Mouse (Mus musculus): ENCODE data around the gene Klf13.

Gene Klf13

GRCm38 (mm10) chr7:63879583-63879982, 59.1 kb downstream of the Klf13 start:
- DNase-seq: peak; percentile 46

- no peak for DNase-seq
Measured at GRCm38 (mm10) chr7:63877610-63878009, 61.1 kb downstream of the Klf13 start.

GRCm38 (mm10) chr7:63876640-63877039, 62.1 kb downstream of the Klf13 start:
- no peak for DNase-seq

- DNase-seq: no peak
Measured at GRCm38 (mm10) chr7:63875686-63876085, 63.0 kb downstream of the Klf13 start.

GRCm38 (mm10) chr7:63873880-63874279, 64.8 kb downstream of the Klf13 start:
- no peak for DNase-seq

GRCm38 (mm10) chr7:63871698-63872097, 67.0 kb downstream of the Klf13 start:
- DNase-seq: no peak

GRCm38 (mm10) chr7:63868356-63868918, 70.3 kb downstream of the Klf13 start:
- no peak for DNase-seq

GRCm38 (mm10) chr7:63865911-63866310, 72.8 kb downstream of the Klf13 start:
- no peak for DNase-seq

- DNase-seq: no peak
Measured at GRCm38 (mm10) chr7:63863046-63863445, 75.7 kb downstream of the Klf13 start.

- DNase-seq: no peak
Measured at GRCm38 (mm10) chr7:63861123-63861522, 77.6 kb downstream of the Klf13 start.

- peak; percentile 80 for DNase-seq
Measured at GRCm38 (mm10) chr7:63858571-63859152, 80.1 kb downstream of the Klf13 start.

- no peak for DNase-seq
Measured at GRCm38 (mm10) chr7:63857771-63858417, 80.8 kb downstream of the Klf13 start.

GRCm38 (mm10) chr7:63855283-63855682, 83.4 kb downstream of the Klf13 start:
- peak; percentile 68 for DNase-seq

GRCm38 (mm10) chr7:63851841-63852533, 86.7 kb downstream of the Klf13 start:
- DNase-seq: no peak
